Mouse (Mus musculus): Measurements from ENCODE around the gene Rasal2.

DNA sequence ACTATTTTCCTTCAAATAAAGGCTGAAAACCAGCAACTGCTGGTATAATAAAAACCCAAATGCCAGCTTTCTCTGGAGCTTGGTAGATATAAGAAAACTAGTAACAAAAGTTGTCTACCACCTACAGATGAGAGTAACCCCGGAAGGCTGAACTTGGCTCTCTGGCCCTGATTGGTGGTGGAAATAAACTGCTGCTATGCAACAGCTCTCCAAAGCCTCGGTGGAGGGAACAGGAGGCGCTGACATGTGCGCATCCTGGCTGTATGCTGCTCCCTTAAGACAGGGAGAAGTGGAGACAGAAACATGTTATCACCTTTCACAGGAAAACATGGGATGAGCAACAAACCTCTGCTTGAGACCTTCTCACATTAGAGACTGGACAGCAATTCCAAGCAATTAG lies 206.7 kb downstream of the Rasal2 start:
- TF ChIP-seq CTCF (IDR thresholded peaks at IDR 0.05) (no peak), POLR2A (IDR thresholded peaks at IDR 0.05; ENCODE audit: insufficient read depth, low read depth, low read length) (no peak)

All from heart, adult 2 months (tissue).